Mouse (Mus musculus) T-helper 17 cell (primary cell): ENCODE results near the gene Wdr90.
"Not testable (repeated sequence)": the region's sequence is repeated elsewhere in the genome, so short reads cannot be mapped to it uniquely, and the experiment has no call there.

Experiments used
- in situ Hi-C, 2 experiments: fragments of 300-600 bp; cut with MboI, MseI; formaldehyde crosslinking; loops; 1 replicate in 1 of 2; 2 replicates in 1 of 2; pipeline ENCODE4 v1.15.1; 2025; ENCODE audit warnings: high pct_unique_total_duplicates in 2 of 2

Gene Wdr90

GRCm38 (mm10) chr17:25808789-25809605 is 52.3 kb downstream of the Wdr90 start, which contains the start of gene Fbxl16:
Gene Fbxl16 (plus strand): TSS chr17:25809085.
- in situ Hi-C loops, result no loop called here

- in situ Hi-C loops, result no loop called here
Measured at GRCm38 (mm10) chr17:25808028-25808427, 53.3 kb downstream of the Wdr90 start.

- in situ Hi-C loops, result not testable (repeated sequence)
Measured at GRCm38 (mm10) chr17:25807452-25807851, 53.8 kb downstream of the Wdr90 start.

GRCm38 (mm10) chr17:25806507-25806906 is 54.8 kb downstream of the Wdr90 start:
- in situ Hi-C loops, result no loop called here

- in situ Hi-C loops, result loop anchor here (5.0 kb wide), 1 partner anchor 36 kb away; no protein-coding TSS in a partner anchor
Measured at GRCm38 (mm10) chr17:25802825-25803517, 58.3 kb downstream of the Wdr90 start.

- in situ Hi-C loops, result loop anchor here (5.0 kb wide), 1 partner anchor 34 kb away; no protein-coding TSS in a partner anchor
Measured at GRCm38 (mm10) chr17:25801029-25801428, 60.3 kb downstream of the Wdr90 start.

- in situ Hi-C loops, result loop anchor here in 1 of 2 experiments (5.0 kb wide), 1 partner anchor 65 kb away; no protein-coding TSS in a partner anchor
Measured at GRCm38 (mm10) chr17:25796951-25797369, 64.3 kb downstream of the Wdr90 start, which contains the start of gene Metrn. Gene Metrn (minus strand): TSS chr17:25797136.

GRCm38 (mm10) chr17:25796211-25796771 is 65.0 kb downstream of the Wdr90 start:
- in situ Hi-C loops, result loop anchor here in 1 of 2 experiments (5.0 kb wide), 1 partner anchor 64 kb away; no protein-coding TSS in a partner anchor

GRCm38 (mm10) chr17:25795609-25796092 is 65.7 kb downstream of the Wdr90 start, which contains the start of gene AC134908.4:
Gene AC134908.4 (minus strand): TSS chr17:25795659.
- in situ Hi-C loops, result loop anchor here in 1 of 2 experiments (5.0 kb wide), 1 partner anchor 63 kb away; no protein-coding TSS in a partner anchor

GRCm38 (mm10) chr17:25794998-25795397 is 66.3 kb downstream of the Wdr90 start:
- in situ Hi-C loops, result loop anchor here in 1 of 2 experiments (5.0 kb wide), 1 partner anchor 63 kb away; no protein-coding TSS in a partner anchor
